Mouse (Mus musculus): ENCODE measurements around the gene Polrmt. TPM values are rescaled to one million over a fixed set of nuclear protein-coding genes. Genes with fewer than 3 reads are reported as not detected.
A peak's percentile ranks its signal among the peaks of the same experiment; 100 is the strongest.

Polrmt gene
- total RNA-seq, 2 experiments from 2014 or later = 45.3 to 46.8 TPM

GRCm38 (mm10) chr10:79748496-79748895 is 2.1 kb upstream of the Polrmt start:
- intact Hi-C loops (cut with DNase I) = no loop called here
- DNase-seq = no peak

GRCm38 (mm10) chr10:79746774-79747151 is 382 bp upstream of the Polrmt start:
- DNase-seq = no peak
- intact Hi-C loops (cut with DNase I) = no loop called here

GRCm38 (mm10) chr10:79745411-79745810 is 970 bp downstream of the Polrmt start:
- DNase-seq = no peak
- intact Hi-C loops (cut with DNase I) = no loop called here

- no peak for DNase-seq
- intact Hi-C loops (cut with DNase I) = no loop called here
Observed at GRCm38 (mm10) chr10:79743650-79744365, 2.6 kb downstream of the Polrmt start.

- no peak for DNase-seq
- intact Hi-C loops (cut with DNase I) = no loop called here
Observed at GRCm38 (mm10) chr10:79743161-79743560, 3.2 kb downstream of the Polrmt start.

- DNase-seq = no peak
Observed at GRCm38 (mm10) chr10:79740863-79741262, 5.5 kb downstream of the Polrmt start.

GRCm38 (mm10) chr10:79739234-79739633 is 7.1 kb downstream of the Polrmt start:
- DNase-seq = no peak
- intact Hi-C loops (cut with DNase I) = no loop called here

More at GRCm38 (mm10) chr10:79740863-79741262, 5.5 kb downstream of the Polrmt start:
- intact Hi-C loops (cut with DNase I) = no loop called here

GRCm38 (mm10) chr10:79738259-79738658 is 8.1 kb downstream of the Polrmt start:
- DNase-seq = no peak
- intact Hi-C loops (cut with DNase I) = no loop called here

- intact Hi-C loops (cut with DNase I) = no loop called here
- no peak for DNase-seq
Observed at GRCm38 (mm10) chr10:79736706-79737105, 9.7 kb downstream of the Polrmt start.

- DNase-seq = no peak
- intact Hi-C loops (cut with DNase I) = no loop called here
Observed at GRCm38 (mm10) chr10:79735361-79735760, 11.0 kb downstream of the Polrmt start.

GRCm38 (mm10) chr10:79733847-79734246 is 12.5 kb downstream of the Polrmt start:
- intact Hi-C loops (cut with DNase I) = no loop called here
- no peak for DNase-seq

- DNase-seq = peak in 1 of 2 experiments; percentile 41
- intact Hi-C loops (cut with DNase I) = no loop called here
Observed at GRCm38 (mm10) chr10:79732500-79732899, 13.9 kb downstream of the Polrmt start.

- DNase-seq = peak; percentile 58
- intact Hi-C loops (cut with DNase I) = no loop called here
Observed at GRCm38 (mm10) chr10:79729357-79729965, 16.9 kb downstream of the Polrmt start.

- DNase-seq = no peak
- intact Hi-C loops (cut with DNase I) = no loop called here
Observed at GRCm38 (mm10) chr10:79728323-79729249, 17.8 kb downstream of the Polrmt start.

GRCm38 (mm10) chr10:79726090-79726489 is 20.3 kb downstream of the Polrmt start:
- DNase-seq = peak in 1 of 2 experiments; percentile 58
- intact Hi-C loops (cut with DNase I) = no loop called here

GRCm38 (mm10) chr10:79723692-79724091 is 22.7 kb downstream of the Polrmt start:
- intact Hi-C loops (cut with DNase I) = no loop called here
- DNase-seq = peak in 1 of 2 experiments; percentile 41

GRCm38 (mm10) chr10:79723047-79723446 is 23.3 kb downstream of the Polrmt start:
- peak in 1 of 2 experiments; percentile 36 for DNase-seq
- intact Hi-C loops (cut with DNase I) = no loop called here

GRCm38 (mm10) chr10:79721089-79721488 is 25.3 kb downstream of the Polrmt start:
- intact Hi-C loops (cut with DNase I) = no loop called here
- no peak for DNase-seq

GRCm38 (mm10) chr10:79717640-79718357 is 28.6 kb downstream of the Polrmt start:
- intact Hi-C loops (cut with DNase I) = no loop called here

GRCm38 (mm10) chr10:79716988-79717355 is 29.4 kb downstream of the Polrmt start:
- no peak for DNase-seq
- intact Hi-C loops (cut with DNase I) = no loop called here

More at GRCm38 (mm10) chr10:79717640-79718357, 28.6 kb downstream of the Polrmt start:
- DNase-seq = peak; percentile 82 to 88

Measured in heart, postnatal 14 days (tissue).